Mouse (Mus musculus) retina, embryonic 14.5 days (tissue): ENCODE measurements around the gene Usp30.

Experiments
- DNase-seq: peaks from one replicate; pipeline ENCODE4 v3.0.0-alpha.2; 2015; ENCODE audit warnings: low spot score

The Usp30 gene

DNA sequence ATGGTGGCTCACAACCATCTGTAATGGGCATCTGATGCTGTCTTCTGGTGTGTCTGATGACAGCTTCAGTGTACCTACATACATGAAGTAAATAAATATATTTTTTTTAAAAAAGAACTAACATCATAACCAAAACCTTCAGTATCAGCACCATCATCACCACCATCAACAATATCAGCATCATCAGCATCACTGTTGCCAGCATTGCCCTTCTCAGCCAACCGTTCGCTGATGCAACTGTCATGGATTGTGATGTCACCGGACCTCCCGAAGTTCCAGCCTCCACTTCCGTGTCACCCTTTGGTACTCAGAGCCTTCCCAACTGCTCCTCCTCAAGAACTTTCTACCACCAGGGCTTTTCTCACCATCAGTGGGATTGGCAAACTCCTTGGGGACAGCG, at the start of gene Usp30:
Gene Usp30, plus strand, starts transcription at position 301 of the 400 bp plus-strand sequence.
- no peak for DNase-seq

DNA sequence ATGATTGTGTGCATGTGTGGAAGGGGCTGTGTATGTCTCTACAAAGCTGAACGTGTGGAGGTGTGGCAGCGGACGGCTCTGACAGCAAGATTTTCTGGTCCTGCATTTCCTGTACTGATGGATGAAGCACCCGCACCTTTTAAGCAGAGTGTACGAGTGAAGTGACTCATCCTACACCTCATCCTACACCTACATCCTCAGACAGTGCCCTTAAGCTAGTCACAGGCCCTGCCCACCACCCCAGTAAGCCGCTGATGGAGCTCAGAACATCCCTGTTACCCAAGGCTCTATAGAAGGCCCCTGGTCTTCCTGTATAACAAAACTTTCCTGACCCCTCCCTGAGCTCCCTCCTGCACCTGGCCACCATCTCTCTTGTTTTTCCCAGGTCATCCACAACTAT, 40.9 kb upstream of the Usp30 start:
- no peak for DNase-seq

DNA sequence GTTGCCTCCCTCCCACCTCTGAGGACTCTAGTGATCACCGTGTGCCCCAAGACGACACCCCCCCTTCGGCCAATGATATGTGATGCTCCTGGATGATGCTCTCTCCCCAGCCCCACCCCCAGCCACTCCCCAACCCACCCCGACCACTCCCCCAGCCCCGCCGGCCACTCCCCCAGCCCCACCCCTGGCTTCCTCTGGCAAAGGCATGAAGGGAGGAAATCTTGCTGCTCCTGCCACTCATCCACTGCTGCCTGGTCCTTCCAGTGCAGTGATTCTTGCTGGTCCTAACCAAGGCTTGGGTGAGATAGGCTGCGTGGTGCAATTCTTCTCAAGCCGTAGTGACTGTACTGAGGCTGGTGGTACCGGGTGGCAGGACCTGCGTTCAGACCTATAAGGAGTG, 40.4 kb upstream of the Usp30 start:
- no peak for DNase-seq

DNA sequence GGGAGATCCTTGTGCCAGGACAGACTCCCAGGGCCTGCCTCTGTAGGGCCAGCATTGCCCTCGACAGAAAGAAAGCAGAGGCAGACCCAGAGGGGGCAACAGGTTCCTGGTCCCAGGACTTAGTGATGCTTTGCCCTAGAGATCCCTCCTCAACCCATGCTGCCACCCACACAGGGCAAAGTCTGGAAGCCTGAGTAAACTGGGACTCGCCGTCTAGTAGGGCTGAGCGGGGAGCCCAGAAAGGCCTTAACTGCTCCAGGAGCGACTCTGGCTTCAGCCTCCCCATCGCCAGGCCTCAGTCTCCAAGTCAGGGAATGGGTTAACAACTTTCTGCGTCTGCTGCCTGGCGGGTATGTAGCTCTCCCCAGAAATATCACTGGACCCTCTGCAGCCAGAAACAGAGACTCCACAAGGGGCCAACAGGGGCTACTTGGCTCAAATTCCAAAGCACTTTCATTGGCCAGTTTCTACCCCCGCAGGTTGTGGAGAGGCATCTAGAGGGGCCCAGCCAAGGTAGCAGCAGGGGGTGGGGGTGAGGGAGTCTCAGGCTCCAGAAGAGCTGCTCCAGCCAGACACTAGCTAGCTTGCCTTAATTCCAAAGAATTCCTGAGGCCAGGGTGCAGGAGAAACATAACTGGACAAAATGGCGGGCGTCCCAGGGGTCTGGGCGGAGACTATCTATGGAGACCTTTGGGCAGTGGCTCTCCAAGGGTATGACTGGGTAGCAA, 37.9 kb upstream of the Usp30 start:
- no peak for DNase-seq

DNA sequence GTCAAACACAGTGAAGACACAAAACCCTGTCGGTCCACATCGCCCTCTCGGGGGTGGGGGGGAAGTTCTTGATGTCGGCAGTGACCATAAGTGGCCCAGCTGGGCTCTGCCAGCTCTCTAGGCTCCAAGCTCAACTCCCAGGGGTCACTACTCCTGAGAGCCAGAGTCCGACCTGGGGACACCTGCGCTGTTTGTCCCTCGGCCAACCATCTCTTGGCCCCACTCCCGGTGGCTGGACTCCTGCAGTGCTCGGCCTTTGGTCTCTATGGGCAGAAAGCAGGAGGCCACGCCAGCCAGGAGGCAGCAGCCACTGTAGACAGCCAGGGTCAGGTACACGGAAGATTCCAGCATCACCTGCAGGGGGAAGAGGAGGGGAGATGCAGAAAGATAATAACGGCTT, 37.1 kb upstream of the Usp30 start:
- no peak for DNase-seq

DNA sequence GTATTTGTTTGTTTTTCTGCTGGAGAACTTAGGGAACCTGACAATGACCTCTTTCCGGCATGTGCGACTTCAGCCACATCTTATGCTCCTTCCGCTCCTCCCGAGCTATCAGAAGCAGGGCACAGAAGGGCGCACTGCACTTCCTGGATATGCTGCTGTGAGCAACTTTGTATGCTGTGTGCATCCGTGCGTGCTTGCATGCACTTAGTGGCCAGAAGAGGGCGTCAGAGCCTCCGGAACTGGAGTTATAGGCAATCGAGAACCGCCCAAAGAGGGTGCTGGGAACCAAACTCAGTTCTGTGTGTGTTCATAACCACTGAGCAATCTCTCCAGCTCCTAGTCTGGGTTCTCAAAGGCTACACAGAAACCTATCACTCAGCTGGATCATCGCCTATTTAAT, 34.6 kb upstream of the Usp30 start:
- DNase-seq, result no peak

DNA sequence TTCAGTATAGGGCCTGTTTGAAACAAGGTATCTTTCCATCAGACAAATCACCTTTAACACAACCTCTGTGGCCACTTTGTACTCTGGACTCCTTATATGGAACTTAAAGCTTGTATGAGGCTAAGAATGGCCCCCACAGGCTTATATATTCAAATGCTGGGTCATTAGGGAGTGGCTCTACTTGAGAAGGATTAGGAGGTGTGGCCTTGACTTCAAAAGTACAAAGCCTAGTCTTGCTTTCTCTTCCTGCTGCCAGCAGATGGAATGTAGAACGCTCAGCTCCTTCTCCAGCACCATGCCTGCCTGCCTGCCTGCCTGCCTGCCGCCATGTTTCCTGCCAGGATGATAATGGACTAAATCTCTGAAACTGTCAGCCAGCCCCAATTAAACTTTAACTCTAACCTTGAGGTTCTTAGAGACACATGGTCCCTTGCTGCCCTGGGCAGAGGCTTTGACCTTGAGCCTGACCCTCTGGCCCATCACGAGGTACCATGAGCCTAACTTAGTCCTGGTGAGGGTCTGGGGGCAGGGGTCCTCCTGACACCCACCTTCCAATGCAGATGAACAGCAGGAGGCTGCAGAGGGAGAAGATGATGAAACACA, 33.0 kb upstream of the Usp30 start:
- DNase-seq, result no peak

DNA sequence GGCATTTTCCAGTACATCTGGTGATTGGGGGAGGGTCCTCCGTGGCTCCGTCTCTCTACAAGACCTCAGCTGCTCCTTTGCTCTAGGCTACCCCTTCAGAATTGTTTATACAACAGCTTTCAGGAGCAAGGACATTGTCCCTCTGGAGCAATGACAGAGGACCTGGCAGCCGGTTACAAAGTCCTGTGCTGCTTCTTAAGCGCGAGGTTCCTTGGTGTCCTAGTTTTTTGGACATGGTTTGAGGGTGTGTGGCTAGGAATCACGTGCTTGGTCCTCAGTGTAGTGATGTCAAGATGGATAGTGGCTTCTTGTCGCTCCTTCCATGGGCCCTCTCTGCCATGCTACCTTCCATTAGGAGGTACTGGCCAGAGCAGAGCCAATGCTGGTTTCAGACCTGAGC, 30.9 kb upstream of the Usp30 start:
- DNase-seq, result no peak

DNA sequence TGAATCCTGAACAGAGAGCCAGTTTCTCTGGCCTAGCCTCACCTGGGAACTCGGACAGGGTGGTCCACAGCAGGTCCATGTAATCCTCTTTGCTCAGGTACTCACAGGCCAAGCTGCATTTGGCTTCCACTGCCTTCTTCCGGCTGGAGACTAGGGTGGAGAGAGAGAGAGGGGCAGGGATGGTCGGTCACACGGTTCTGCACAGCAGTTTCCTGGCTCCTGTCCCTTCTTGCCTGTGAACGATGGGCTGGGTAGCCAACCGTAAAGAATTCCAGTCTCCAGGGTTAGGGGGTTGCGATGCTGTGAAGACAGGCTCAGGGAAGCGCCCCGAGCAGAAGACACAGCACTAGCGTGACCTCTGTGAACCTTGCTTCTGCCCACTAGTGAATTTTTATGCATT, 30.1 kb upstream of the Usp30 start:
- DNase-seq, result peak; percentile 15

DNA sequence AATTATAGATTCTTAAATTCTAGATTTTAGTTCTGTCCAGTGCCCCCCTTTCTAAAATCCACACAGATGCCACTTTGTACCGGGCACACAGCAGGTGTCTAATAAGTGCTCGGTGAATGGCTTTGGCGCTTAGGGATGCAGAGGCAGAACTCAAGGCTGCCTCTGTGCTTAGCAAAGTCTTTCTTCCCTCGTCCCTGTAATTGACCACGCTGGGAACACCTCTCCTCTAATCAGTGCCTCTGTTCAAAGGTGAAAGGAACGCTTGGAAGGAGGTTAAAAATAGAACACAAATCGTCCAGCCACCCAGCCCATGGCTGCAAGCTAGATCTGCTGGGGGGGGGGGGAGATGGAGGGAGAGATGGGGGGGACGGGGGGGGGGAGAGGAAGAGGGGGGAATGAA, 24.8 kb upstream of the Usp30 start:
- no peak for DNase-seq

DNA sequence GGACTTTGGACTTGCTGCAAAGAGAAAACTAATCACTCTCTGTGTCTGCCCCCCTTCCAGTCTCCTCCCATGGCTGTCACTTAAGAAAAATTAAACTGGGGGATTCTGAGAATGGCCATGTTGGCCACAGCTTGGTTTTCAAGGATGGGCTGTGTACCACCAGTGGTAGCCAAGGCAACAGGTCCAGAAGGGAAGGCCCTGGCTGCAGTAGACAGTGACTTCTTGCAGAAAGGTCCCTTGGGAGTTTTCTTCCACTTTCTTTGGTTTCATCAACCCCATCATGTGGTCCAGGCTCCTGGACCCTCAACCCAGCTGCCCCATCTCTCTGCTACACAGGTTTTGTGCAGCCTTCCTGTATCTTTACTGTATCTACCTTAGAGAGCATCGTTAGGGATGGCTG, 24.4 kb upstream of the Usp30 start:
- DNase-seq, result no peak

DNA sequence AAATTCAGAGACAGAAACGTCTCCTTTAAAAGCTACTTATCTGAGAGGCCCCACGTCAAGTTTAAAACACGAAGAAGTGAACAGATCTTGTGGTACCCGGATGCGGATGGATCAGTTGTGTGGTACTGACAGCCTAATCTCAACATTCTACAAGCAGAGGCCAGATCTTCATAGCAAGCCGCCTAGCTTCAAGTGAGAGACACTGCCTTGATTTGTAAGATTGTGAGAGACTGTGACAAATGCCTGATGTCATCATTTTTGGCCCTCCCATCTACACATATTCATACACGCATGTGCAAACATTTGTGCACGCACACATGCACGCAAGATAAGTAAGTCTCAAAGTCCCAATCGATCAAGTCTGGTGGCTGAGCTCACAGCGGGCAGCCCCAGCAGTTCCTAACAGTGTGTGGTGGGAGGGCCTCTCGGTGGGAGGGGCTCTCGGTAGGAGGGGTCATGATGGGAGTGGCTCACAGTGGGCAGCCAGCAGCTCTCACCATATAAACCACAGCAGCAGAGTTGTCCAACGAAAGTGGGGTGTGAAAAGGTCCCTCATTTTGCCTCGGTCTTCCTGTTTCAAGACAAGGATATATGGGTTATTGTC, 23.8 kb upstream of the Usp30 start:
- peak; percentile 57 for DNase-seq

DNA sequence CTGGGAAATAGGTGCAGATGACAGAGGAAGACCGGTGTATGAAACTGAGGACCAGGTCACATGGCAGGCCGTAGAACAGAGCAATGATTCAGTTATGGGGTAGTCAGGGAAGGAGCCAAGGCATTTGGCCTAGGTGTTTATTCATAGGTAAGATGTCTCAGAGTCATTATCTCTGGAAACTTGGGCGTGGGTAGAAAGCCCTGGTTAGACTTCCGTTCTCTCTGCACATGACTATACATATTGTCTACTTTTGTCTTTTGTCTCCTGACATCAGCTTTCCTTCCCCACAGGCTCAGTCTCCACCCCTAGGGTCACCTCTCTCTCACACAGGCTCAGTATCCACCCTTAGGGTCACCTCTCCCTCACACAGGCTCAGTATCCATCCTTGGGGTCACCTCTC, 21.5 kb upstream of the Usp30 start:
- DNase-seq, result no peak

DNA sequence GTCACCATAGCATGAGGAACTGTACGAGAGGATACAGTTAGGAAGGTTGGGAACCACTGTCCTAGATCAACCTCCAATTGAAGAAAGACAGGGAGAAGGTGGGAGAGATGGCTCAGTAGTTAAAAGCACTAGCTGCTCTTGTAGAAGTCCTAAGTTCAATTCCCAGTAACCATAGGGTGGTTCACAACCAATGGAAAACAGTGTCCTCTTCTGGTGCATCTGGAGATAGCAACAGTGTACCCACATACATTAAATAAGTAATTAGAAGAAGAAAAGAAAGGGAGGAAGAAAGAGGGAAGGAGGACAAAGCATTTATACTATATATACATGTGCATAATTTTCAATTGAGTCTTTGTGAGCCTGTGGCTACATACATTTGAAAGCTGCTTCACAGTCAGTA, 20.1 kb upstream of the Usp30 start:
- DNase-seq, result peak; percentile 41

DNA sequence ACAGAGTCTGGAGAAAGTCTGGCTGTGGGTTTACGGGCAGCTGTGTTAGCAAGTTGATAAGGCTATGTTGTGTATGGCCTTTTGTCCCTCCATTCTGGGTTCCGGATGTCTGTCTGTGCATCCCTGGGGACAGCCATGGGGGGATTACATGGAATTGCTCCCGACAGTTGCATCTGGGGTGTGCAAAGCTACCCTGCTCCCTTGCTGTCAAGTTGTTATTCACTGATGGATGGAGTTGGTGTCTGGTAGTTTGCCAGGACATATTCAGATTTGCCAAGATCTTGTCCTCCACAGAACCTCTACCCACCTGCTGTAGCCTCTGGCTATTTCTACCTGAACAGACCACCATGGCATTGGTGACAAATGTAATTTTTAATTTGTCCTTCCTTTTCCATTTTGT, 19.1 kb upstream of the Usp30 start:
- no peak for DNase-seq

DNA sequence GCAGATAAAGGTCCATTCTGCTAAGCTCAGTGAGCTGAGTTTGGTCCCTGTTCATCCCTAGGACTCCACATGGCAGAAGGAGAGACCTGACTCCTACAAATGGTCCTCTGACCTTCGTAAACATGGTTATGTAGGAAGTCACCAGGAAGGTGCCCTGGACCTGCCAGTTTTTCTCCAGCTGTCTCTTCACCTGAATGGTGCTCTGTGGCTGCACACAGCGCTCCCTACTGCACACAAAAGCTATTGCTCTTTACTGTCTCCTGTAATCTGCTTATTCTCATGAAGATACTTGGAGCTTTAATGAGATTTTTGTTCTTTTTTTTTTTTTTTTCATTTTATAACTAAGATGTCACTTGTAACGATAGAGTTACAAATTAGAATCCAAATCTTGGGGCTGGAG, 18.7 kb upstream of the Usp30 start:
- no peak for DNase-seq

DNA sequence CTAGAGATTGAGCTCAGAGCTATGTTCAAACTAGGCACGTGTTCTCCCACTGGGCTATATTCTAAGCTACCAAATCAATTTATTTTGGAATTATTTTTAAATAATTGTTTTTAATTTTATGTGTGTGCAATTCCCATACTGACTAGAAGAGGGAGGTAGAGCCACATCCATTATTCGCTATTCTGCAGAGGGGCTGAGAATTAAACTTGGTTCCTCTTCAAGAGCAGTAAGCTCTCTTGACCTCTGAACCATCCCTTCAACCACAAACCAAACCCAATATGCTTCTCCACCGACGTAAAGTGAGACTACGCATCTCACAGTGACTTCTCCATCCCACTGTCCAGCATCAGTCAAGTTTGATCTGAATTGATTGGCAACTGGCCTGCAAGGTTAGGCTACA, 18.1 kb upstream of the Usp30 start:
- peak; percentile 45 for DNase-seq

DNA sequence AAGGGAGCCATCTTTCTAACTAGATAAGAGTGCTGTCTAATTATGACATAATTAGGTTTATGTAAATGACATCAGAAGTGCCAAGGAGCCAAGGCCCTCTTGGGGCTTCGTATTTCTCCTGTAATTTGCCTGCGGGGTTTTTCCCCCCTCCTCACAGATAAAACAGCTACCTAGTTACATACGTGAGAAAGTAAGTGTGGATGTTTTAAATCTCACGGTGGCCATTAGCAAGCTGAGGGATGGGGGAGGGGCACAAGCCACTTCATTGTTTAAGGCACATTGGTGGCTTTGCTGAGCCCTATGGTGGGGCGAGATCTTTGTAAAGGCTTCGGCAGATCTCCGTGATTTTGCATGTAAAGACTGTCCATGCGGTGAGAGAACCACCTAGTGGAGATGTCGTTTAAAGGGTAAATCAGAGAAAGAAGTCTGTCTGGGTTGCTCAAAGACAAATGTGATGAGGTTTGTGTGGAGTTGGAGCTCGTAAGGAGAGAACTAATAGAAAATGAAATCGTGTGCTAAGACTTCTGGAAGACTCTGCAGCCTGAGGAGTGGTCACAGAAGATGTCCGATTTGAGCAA, 16.4 kb upstream of the Usp30 start:
- DNase-seq, result no peak

DNA sequence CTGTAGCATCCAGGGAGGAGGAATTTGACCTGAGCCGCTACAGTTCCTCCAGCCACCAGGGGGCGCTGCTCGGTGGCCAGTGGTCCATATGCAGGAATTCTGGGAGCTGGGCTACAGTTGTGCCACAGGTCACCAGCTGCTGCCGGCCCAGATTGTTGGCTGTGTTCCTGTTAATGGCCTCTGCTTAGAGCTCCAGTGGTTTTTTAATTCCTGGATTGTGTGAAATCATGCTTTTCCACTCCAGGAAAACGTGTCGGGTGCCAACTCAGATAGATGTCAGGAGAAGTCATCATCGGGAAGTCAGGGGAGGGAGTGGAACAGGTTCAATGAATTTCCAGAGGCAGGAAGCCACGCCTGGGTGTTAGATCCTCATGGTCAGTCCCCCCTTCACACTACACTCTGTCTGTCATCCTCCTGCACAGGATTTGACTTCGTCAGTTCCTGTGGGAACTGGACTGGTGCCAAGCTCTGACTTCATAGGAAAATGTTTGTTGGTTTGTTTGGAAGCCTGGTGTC, 13.0 kb upstream of the Usp30 start:
- DNase-seq, result peak; percentile 83

DNA sequence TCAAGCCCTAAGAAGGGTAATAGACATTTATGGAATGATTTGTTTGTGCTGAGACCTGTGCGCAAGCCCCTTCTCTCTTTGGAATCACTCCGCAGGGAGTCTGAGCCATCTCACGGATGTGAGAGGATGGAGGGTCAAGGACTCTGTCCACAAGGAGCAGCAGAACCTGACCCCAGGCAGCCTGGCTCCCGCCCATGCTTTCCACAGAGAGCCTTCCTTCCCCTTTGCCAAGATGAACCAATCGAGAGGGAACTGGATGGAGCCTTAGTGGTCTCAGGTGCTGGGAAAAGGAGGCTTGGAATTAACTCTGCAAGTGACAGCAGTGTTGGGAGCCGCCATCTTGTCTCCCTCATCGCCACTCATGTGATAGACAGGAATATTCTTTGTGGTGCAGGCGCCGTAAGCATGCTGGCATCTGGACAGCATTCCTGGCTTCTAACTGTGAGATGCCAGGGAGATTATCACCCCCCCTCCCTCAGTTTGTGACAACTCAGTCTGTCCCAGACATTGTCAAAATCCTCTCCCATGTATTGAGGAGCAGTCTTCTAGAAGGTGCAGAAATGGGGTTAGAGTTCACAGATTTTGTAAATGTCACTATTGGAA, 8.0 kb upstream of the Usp30 start:
- DNase-seq, result no peak

DNA sequence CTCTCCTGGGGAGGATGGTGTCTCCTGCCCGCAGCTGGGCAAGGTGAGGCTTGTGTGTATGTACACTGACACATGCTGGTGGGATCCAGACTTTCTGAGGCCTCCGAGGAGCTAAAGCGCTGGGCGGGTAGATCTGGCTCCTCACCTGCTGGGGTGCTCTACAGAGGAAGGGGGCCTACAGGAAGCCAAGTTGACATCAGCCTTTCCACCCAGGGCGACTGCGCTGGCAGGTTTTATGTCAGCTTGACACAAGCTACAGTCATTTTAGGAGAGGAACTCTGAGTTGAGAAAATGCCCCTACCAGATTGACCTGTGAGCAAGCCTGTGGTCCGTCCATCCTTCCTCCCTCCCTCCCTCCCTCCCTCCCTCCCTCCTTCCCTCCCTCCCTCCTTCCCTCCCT, 3.6 kb upstream of the Usp30 start:
- no peak for DNase-seq

DNA sequence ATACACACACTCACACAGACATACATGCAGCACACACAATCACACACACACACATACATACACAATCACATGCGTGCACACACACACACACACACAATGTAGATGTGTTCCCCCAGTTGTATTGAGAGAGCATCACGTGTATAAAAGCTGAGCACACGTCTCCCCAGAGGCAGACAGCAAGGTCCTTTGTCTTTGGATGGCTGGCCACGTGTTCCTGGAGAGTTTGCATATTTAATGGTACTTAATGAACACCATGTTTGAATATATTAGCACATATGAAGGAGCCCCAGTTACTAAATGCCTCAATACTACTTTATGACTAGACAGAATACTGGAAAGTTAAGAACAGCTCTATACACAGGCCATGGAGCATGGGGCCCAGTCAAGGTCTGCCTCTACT, 1.3 kb upstream of the Usp30 start:
- no peak for DNase-seq

DNA sequence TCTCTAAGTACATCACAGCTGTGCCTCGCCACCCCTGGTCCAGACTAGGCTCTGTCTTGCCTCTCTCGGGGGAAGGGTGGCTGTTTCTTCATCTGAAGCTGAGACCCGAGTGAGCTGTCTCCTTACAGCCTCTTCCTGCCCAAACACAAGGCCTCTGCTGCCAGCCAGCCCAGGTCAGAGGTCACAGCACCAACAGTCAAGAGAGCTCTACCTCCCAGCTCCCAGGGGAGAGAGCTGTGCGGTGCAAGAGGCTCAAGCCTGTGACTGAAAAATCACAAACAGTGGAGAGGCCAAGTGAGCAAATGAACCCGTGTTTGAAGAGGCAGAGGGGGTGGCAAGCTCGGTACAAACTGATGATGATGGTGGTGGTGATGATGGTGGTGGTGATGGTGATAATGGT, 1.3 kb downstream of the Usp30 start:
- no peak for DNase-seq
